Mouse (Mus musculus) forebrain, embryonic 10.5 days (tissue): Measurements from ENCODE around the gene A730071L15Rik. TPM values are rescaled to one million over a fixed set of nuclear protein-coding genes. Genes with fewer than 3 reads are reported as not detected.

ENCODE experiments used
- DNase-seq: peaks from one replicate; pipeline ENCODE4 v3.0.0-alpha.2; 2017; ENCODE audit warnings: low spot score; ENCODE audit errors: extremely low spot score
- H3K27ac ChIP-seq: fragments of 300-500 bp; sonication (generic); 2 replicates; pipeline ENCODE4 v1.5.1; 2016; ENCODE audit warnings: mild to moderate bottlenecking
- H3K27me3 ChIP-seq: fragments of 300-500 bp; sonication (generic); 2 replicates; pipeline ENCODE4 v1.6.1; 2016; ENCODE audit warnings: mild to moderate bottlenecking; ENCODE audit not compliant: poor library complexity, severe bottlenecking
- H3K36me3 ChIP-seq: fragments of 300-500 bp; sonication (generic); replicated peaks from 2 replicates; pipeline ENCODE4 v1.6.1; 2016; ENCODE audit warnings: mild to moderate bottlenecking, moderate library complexity
- H3K4me1 ChIP-seq: fragments of 300-500 bp; sonication (generic); 2 replicates; pipeline ENCODE4 v1.6.1; 2016
- H3K4me3 ChIP-seq: fragments of 300-500 bp; sonication (generic); 2 replicates; pipeline ENCODE4 v1.5.1; 2016; ENCODE audit warnings: mild to moderate bottlenecking, moderate library complexity
- H3K9me3 ChIP-seq: fragments of 300-500 bp; sonication (generic); 2 replicates; pipeline ENCODE4 v1.6.1; 2016; ENCODE audit warnings: mild to moderate bottlenecking, moderate library complexity
- WGBS: fragments of 180-500 bp; shearing (Covaris S2); methylation state at CpG from one replicate; pipeline ENCODE4 v1.1.7; 2016; 5-methylcytosine and 5-hydroxymethylcytosine counted together
- polyA plus RNA-seq: library from polyadenylated mRNA; unstranded; fragments of >200 nt; fragmentation: Nextera tagmentation; extraction: Ambion mirVana; gene quantifications from 2 replicates; pipeline ENCODE4 v1.2.1, GENCODE M21; 2016

The A730071L15Rik gene
- 0.57 TPM in 2 replicates for polyA plus RNA-seq

DNA sequence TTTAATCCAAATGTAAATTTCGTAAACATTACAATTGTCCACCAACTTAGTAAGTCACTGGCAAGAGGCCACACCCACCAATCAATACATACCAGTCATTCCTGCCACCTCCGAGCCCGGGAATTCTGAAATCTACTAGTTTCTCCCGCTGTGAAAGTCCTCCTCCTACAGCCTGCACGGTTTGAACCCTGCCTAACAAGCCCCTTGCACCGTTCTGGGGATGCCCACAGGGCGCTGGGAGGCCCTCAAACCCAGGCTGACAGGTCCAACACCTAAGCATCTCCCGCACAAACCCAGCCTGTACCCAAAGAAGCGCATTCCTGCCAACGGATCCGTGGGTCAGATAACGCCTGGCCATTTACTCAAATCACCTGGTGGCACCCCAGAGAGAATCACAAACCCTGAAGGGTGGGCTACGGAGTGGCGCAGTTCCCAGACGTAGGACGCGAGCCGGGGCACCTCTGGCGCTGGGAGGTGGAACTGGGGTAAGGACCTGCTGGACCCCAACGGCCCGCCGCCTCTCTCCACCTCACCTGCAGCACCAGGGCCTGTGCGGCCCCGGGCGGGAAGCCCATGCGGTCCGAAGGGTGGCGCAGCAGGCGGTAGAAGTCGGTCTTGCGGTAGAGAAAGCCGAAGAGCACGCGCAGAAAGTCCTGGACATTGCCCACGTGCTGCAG, at the start of gene A730071L15Rik:
Gene A730071L15Rik, plus strand, starts transcription at position 620 of the 677 bp plus-strand sequence.
- 2% methylated on average over 35 of the region's 35 CpGs for WGBS

DNA sequence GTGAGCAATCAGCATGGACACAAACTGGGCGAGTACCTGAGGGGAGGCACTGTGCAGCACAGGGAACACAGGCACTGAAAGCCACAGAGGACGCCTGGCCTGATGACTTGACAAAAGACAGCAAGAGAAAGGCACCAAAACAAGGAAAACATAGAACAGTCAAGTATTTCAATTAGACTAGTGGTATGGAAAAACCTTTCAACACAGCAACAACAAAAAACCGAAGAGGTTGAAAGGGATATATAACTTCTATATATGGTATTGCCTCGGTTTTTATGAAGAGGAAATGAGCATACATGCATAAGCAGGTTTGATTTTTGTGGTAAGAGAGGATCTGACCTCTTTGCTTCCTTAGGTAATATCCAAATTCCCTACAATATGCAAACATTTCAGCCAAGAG, 47.0 kb upstream of the A730071L15Rik start:
- no peaks in the 10 kb centered on the region for H3K27me3 ChIP-seq
- DNase-seq: no peak
- H3K27ac ChIP-seq: no peak overlapping the region
- H3K4me3 ChIP-seq: no peak overlapping the region
- peaks cover 24% of the 10 kb centered on the region for H3K36me3 ChIP-seq
- H3K4me1 ChIP-seq: peaks cover 6% of the 10 kb centered on the region
- 85% methylated on average over 4 of the region's 4 CpGs for WGBS
- peaks cover 8% of the 10 kb centered on the region; the same call in 1 of the 2 replicates for H3K9me3 ChIP-seq

More for the DNA sequence above, at the start of gene A730071L15Rik:
- Histone ChIP-seq H3K4me1 (peaks cover 24% of the 10 kb centered on the region), H3K27ac (peak within 1 kb of the TSS; percentile 98), H3K36me3 (peaks cover 18% of the 10 kb centered on the region), H3K4me3 (peak within 1 kb of the TSS; percentile 100), H3K27me3 (no peaks in the 10 kb centered on the region), H3K9me3 (no peaks in the 10 kb centered on the region)
- peak; percentile 30 for DNase-seq

DNA sequence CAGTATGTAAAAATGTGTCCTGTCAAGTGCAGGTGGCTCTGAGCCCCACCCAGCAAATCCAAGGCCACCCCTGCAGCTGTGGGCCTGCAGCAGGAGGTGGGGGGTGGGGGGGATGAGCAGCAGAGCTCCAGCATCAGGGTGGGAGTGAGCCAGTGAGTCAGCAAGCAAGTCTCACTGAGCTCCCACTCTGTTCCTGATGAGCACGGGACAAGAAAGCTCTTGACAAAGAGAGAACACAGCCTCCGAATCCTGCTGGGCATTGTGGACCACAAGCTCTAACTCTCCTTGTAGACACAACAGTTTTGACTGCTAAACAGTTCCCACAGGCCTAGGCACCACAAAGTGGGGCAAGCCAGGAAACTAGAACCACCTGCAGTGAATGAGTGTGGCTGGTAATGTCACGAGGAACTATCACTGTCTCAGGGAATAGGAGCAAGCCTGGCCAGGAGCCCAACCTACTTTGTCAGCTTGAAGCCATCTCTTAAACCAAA, 45.6 kb upstream of the A730071L15Rik start:
- DNase-seq: no peak
- Histone ChIP-seq H3K27ac (peak overlapping the region; percentile 30; the same call in 1 of the 2 replicates), H3K4me1 (peaks cover 6% of the 10 kb centered on the region), H3K4me3 (no peak overlapping the region), H3K36me3 (peaks cover 15% of the 10 kb centered on the region), H3K9me3 (peaks cover under 1% of the 10 kb centered on the region; the same call in 1 of the 2 replicates), H3K27me3 (no peaks in the 10 kb centered on the region)
- 69% methylated on average over 3 of the region's 3 CpGs for WGBS

DNA sequence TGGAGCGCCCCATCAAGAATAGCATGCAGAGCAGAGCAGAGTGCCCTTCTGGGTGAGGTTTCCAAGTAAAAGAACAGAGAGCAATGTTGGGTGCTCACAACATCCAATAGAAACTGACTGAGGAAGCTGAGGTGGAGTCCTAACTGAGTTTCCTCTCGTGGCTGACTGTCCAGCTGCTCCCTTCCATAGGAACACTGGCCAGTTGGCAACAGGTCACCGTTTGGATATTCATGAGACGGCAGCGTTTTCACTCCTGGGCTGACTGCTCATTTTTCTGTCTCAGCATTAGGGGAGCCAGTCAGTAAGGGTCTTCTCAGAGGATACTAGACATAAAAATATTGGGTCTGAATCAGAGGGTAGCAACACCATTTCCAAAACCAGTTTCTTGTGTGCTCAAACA, 43.2 kb upstream of the A730071L15Rik start:
- no peak for DNase-seq
- Histone ChIP-seq H3K27ac (no peak overlapping the region), H3K36me3 (no peaks in the 10 kb centered on the region), H3K9me3 (no peaks in the 10 kb centered on the region), H3K4me3 (no peak overlapping the region), H3K4me1 (peaks cover 6% of the 10 kb centered on the region), H3K27me3 (no peaks in the 10 kb centered on the region)
- 89% methylated on average over 5 of the region's 5 CpGs for WGBS

DNA sequence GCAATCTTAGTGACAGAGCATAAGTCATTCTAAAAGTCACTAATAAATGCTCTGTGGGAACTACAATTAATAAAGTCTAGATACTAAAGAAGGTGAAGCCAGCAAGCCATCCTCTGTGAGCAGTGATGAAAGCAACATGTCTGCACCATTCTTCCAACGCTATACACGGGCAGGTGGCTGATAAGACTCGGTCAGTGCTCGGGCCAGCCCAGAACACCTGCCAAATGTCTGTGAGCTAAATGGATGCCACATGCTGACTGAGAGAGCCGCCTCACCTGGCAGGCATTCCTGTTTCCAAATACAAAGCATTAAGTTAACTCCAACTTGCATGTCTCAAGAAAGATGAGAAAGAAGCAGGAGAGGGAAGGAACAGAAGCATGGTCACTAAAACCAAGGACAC, 42.7 kb upstream of the A730071L15Rik start:
- H3K9me3 ChIP-seq: no peaks in the 10 kb centered on the region
- no peaks in the 10 kb centered on the region for H3K36me3 ChIP-seq
- no peak overlapping the region for H3K27ac ChIP-seq
- 94% methylated on average over 5 of the region's 5 CpGs for WGBS
- H3K27me3 ChIP-seq: no peaks in the 10 kb centered on the region
- no peak overlapping the region for H3K4me3 ChIP-seq
- H3K4me1 ChIP-seq: peaks cover 6% of the 10 kb centered on the region
- DNase-seq: no peak

DNA sequence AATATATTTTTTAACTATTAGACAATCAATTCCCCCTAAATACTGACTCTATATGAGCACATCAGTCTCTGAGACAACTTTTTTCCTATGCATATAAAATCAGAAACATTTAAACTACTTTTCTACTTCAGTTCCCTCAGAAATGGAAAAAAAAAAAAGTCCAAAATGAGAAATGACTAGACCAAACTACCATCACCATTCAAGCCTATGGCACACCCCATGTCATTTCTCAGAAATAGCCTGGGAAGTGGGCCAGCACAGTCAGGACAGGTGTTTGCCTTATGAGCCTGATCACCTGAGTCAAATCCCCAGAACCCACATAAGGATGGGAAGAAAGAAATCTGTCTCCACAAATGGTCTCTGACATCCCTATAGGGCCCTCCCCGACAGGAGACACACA, 41.3 kb upstream of the A730071L15Rik start:
- H3K4me1 ChIP-seq: peaks cover 6% of the 10 kb centered on the region
- H3K9me3 ChIP-seq: no peaks in the 10 kb centered on the region
- WGBS: 76% methylated on average over 1 of the region's 1 CpGs
- H3K27ac ChIP-seq: no peak overlapping the region
- no peak overlapping the region for H3K4me3 ChIP-seq
- DNase-seq: no peak
- no peaks in the 10 kb centered on the region for H3K27me3 ChIP-seq
- H3K36me3 ChIP-seq: no peaks in the 10 kb centered on the region

DNA sequence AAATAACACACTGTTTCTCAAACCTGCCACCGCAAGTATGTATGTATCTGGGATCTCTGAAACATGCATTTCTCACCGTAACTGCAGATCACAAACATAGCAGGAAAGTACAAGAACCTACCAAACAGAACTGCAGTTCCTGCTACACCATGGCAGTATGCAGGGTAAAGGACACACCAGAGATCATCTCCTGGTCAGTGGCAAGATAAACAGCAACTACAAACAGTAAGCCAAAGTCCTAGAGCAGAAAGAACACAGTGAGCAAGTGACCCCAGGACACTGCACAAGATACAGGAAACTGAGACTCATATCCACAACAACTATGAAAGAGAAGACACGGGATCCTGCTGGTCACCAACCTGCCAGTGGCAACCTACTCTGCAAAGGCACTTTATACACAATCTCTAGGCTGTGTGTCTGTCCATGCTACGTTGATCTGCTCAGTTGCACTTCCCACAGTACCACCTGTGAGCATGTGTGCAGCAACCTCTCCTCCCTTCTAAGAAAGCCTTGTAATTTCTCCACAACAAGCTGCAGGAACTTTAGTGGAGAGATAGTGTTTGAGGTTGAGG, 40.0 kb upstream of the A730071L15Rik start:
- H3K36me3 ChIP-seq: no peaks in the 10 kb centered on the region
- H3K4me3 ChIP-seq: no peak overlapping the region
- WGBS: 88% methylated on average over 4 of the region's 4 CpGs
- H3K4me1 ChIP-seq: no peaks in the 10 kb centered on the region
- H3K27me3 ChIP-seq: no peaks in the 10 kb centered on the region
- no peaks in the 10 kb centered on the region for H3K9me3 ChIP-seq
- DNase-seq: no peak
- no peak overlapping the region for H3K27ac ChIP-seq

DNA sequence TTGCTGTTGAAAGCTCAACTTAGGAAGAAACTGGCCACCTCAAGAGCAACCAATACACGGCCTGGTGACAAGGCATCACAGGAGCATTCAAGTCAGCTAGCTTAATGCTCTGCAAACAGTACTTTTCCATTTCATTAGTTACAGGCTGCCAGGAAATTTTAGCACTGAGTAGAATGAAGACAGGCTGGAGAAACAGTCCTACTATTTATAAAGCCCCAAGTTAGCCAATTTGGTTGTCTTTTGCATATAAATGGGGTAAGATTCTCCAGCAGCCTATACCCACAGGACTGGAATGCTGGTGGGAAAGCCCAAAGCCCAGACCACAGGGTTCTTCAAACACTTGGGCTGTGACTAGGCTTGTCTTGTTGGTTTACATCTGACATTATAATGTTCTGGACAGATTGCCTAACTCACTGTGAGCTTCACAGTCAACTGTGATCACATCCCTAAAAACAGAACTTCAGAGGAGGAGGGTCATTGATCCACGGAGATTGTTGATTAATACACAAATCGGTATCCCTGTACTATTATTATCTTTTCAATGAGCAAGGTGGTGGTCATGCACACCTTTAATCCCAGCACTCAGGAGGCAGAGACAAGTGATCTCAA, 39.1 kb upstream of the A730071L15Rik start:
- H3K27me3 ChIP-seq: no peaks in the 10 kb centered on the region
- no peak overlapping the region for H3K4me3 ChIP-seq
- no peaks in the 10 kb centered on the region for H3K9me3 ChIP-seq
- 88% methylated on average over 3 of the region's 3 CpGs for WGBS
- no peak for DNase-seq
- H3K27ac ChIP-seq: no peak overlapping the region
- H3K36me3 ChIP-seq: no peaks in the 10 kb centered on the region
- H3K4me1 ChIP-seq: no peaks in the 10 kb centered on the region

DNA sequence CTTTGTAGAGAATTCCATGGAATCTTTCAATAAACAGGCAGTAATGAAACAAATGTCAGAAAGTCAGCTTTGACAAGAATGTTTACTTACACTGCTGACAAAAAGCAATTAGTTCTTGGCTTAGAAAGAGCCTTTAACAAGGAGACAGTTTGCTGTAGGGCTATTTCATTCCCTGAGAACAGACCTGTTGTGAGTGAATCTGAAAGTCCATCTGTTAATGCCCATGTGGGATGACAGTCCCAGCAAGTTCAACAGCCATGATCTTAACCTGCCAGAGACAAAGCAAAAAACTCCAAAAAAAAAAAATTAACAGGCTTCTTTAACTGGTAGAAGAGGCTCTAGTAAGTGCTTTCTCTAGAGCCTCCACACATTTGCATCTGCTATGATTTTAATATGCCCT, 38.3 kb upstream of the A730071L15Rik start:
- Histone ChIP-seq H3K27me3 (no peaks in the 10 kb centered on the region), H3K27ac (no peak overlapping the region), H3K9me3 (no peaks in the 10 kb centered on the region), H3K4me3 (no peak overlapping the region), H3K4me1 (no peaks in the 10 kb centered on the region), H3K36me3 (no peaks in the 10 kb centered on the region)
- DNase-seq: no peak

DNA sequence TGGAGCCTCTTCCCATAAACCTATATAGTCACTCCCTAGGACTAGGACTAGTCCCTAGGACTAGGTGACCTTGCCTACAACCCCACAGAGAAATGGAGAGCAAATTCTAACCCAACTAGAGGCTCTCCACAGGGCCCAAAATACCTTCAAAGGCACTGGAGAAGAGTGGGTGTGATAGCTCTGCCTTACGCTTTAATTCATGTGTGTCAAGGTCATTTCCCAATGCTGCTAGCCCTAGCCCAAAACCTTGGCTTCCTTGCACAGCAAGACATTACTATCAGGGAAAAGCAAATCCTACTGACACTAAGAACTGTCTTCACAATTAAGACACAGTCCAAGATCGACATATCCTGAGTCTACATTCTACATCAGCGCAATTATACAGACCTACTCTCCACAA, 36.8 kb upstream of the A730071L15Rik start:
- no peak overlapping the region for H3K27ac ChIP-seq
- H3K9me3 ChIP-seq: no peaks in the 10 kb centered on the region
- no peaks in the 10 kb centered on the region for H3K4me1 ChIP-seq
- H3K27me3 ChIP-seq: no peaks in the 10 kb centered on the region
- H3K36me3 ChIP-seq: no peaks in the 10 kb centered on the region
- 99% methylated on average over 3 of the region's 3 CpGs for WGBS
- no peak for DNase-seq
- no peak overlapping the region for H3K4me3 ChIP-seq

DNA sequence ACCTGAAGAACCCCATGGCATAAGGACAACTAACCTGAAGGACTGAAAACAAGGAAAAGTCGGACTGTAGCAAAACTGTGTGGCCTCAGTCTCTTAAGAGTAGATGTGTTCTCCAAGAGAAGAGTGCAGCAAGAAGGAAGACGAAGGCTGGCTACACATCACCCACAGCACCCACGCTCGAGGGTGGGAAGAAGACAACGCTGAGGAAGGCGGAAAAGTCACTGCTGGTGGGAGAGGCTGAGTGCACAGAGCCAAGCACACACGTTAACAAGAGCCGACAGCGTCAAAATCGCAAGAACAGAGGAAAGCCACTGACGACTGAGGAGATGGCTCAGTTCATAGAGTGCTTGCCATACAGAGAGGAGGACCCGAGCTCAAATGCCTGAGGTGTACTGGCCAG, 36.1 kb upstream of the A730071L15Rik start:
- DNase-seq: no peak
- H3K27me3 ChIP-seq: no peaks in the 10 kb centered on the region
- no peaks in the 10 kb centered on the region for H3K36me3 ChIP-seq
- no peaks in the 10 kb centered on the region for H3K9me3 ChIP-seq
- no peak overlapping the region for H3K27ac ChIP-seq
- H3K4me3 ChIP-seq: no peak overlapping the region
- no peaks in the 10 kb centered on the region for H3K4me1 ChIP-seq
- 93% methylated on average over 12 of the region's 12 CpGs for WGBS

DNA sequence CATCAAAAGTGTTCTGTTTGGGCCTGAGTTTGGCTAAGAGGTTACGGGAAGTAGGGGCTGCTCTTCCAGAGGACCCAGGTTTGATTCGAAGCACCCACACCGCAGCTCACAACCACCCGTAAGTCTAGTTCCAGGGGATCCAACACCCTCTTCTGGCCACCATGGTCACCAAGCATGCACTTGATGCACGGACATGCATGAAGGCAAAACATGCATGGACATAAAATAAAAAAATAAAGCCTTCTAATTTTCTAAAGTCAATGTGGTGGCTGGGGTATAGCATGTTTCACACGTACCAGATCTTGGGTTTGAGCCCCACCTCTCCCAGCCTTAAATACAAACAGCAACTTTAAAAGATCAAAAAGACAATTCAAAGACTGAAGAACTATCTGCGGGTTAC, 35.0 kb upstream of the A730071L15Rik start:
- no peaks in the 10 kb centered on the region for H3K27me3 ChIP-seq
- DNase-seq: no peak
- H3K36me3 ChIP-seq: no peaks in the 10 kb centered on the region
- H3K27ac ChIP-seq: no peak overlapping the region
- no peak overlapping the region for H3K4me3 ChIP-seq
- H3K9me3 ChIP-seq: no peaks in the 10 kb centered on the region
- WGBS: 94% methylated on average over 7 of the region's 7 CpGs
- H3K4me1 ChIP-seq: no peaks in the 10 kb centered on the region

DNA sequence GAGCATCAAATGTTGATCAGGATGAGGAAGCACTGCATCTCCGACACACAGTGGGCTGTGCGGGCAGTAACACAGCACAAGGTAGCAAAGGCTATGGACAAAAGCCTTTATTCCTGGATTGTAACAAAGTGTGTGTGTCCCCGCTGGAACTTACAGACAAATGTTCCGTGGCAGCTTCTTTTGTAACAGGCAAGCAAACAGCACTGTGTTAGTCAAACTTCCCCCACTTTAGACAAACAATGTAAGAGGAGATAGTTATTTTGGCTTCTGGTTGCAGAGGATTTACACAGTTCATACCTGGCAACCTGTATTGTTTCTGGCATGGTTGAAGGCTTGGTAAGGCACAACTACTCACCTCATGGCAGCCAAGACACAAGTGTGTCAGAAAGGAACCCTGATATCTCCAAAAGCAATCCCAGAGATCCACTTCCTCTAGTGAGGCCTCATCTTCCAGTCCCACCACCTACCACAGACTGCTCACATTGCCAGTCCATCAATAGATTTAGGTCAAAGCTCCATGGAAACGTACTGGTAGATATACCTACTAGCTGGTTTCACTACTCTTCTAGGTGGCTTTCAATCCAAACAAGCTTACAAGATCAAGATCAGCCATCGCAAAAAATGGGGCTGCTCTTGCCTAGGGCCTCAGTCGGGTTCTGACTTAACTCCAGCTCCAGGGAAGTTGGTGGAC, 34.3 kb upstream of the A730071L15Rik start:
- DNase-seq: no peak
- 95% methylated on average over 7 of the region's 7 CpGs for WGBS
- no peaks in the 10 kb centered on the region for H3K4me1 ChIP-seq

More for the DNA sequence above, 34.3 kb upstream of the A730071L15Rik start:
- Histone ChIP-seq H3K4me3 (no peak overlapping the region), H3K36me3 (no peaks in the 10 kb centered on the region), H3K27me3 (no peaks in the 10 kb centered on the region), H3K27ac (no peak overlapping the region), H3K9me3 (no peaks in the 10 kb centered on the region)
